In genomic region chr7:27232781-27233281, GRCm38 (mm10) we compare ENCODE assay signal across 8 mouse cellular contexts. TPM values are rescaled to one million over a fixed set of nuclear protein-coding genes. Genes with fewer than 3 reads are reported as not detected.
DNase-seq lines count a peak whose midpoint lies in the region; ATAC-seq and TF ChIP-seq lines count a peak whose summit lies in the region.

Coq8b (plus strand) TSS chr7:27233023.

- peak within 1 kb of the TSS; percentile 17; the same call in 1 of the 2 replicates for H3K27ac ChIP-seq in bone marrow macrophage, adult 2 months (ENCODE audit: insufficient read depth, low read depth, low read length)
- peak within 1 kb of the TSS; percentile 98 for H3K27ac ChIP-seq in embryonic fibroblast, embryonic 13.5 days (ENCODE audit: insufficient read depth, low read length)
- peak within 1 kb of the TSS; percentile 57; the same call in 1 of the 2 replicates for H3K27ac ChIP-seq in kidney, embryonic 14.5 days (ENCODE audit: low read depth, low read length)
- H3K27ac ChIP-seq in limb, embryonic 15.5 days: peak within 1 kb of the TSS; percentile 84

- no peaks in the 10 kb centered on the region for H3K9me3 ChIP-seq in kidney, embryonic 14.5 days (ENCODE audit: control insufficient read depth, low read length)
- H3K9me3 ChIP-seq in limb, embryonic 15.5 days: no peaks in the 10 kb centered on the region

- WGBS in kidney, embryonic 14.5 days: under 1% methylated on average over 25 of the region's 25 CpGs
- WGBS in limb, embryonic 15.5 days: under 1% methylated on average over 25 of the region's 25 CpGs

- no peaks in the 10 kb centered on the region for H3K36me3 ChIP-seq in kidney, embryonic 14.5 days (ENCODE audit: control insufficient read depth, insufficient read depth, low read length)
- peaks cover 7% of the 10 kb centered on the region for H3K36me3 ChIP-seq in limb, embryonic 15.5 days

- TF ChIP-seq POLR2A in bone marrow macrophage, adult 2 months (IDR thresholded peaks at IDR 0.05; ENCODE audit: borderline replicate concordance, low read depth, low read length): 0 out of 2 replicates have a peak, but pooled peaks have one; percentile 3
- peak; percentile 79 for TF ChIP-seq POLR2A in embryonic fibroblast, embryonic 13.5 days (IDR thresholded peaks at IDR 0.05; ENCODE audit: low read depth, low read length)

- peak within 1 kb of the TSS; percentile 96 for H3K4me3 ChIP-seq in bone marrow macrophage, adult 2 months (ENCODE audit: insufficient read depth, low read length)
- peak within 1 kb of the TSS; percentile 54 for H3K4me3 ChIP-seq in embryonic fibroblast, embryonic 13.5 days (ENCODE audit: insufficient read depth, low read length)
- peak within 1 kb of the TSS; percentile 53 for H3K4me3 ChIP-seq in kidney, embryonic 14.5 days (ENCODE audit: low read length)
- H3K4me3 ChIP-seq in limb, embryonic 15.5 days: peak within 1 kb of the TSS; percentile 61

- H3K27me3 ChIP-seq in kidney, embryonic 14.5 days (ENCODE audit: control insufficient read depth, insufficient read depth, low read length): no peaks in the 10 kb centered on the region
- no peaks in the 10 kb centered on the region for H3K27me3 ChIP-seq in limb, embryonic 15.5 days

- no peak for TF ChIP-seq CTCF in bone marrow macrophage, adult 2 months (IDR thresholded peaks at IDR 0.05; ENCODE audit: low read depth, low read length)
- TF ChIP-seq CTCF in embryonic fibroblast, embryonic 13.5 days (IDR thresholded peaks at IDR 0.05; ENCODE audit: borderline replicate concordance, insufficient read depth, low read length): no peak

- peak within 1 kb of the TSS; percentile 58 for H3K9ac ChIP-seq in kidney, embryonic 14.5 days (ENCODE audit: low read depth, low read length)
- H3K9ac ChIP-seq in limb, embryonic 15.5 days: peak within 1 kb of the TSS; percentile 50

- ATAC-seq in kidney, embryonic 14.5 days (ENCODE audit: low FRiP score, low TSS enrichment): peak; percentile 92
- peak; percentile 89 for ATAC-seq in limb, embryonic 15.5 days (ENCODE audit: insufficient number of reproducible peaks, low FRiP score, low TSS enrichment, low read depth)

- H3K4me1 ChIP-seq in bone marrow macrophage, adult 2 months (ENCODE audit: control insufficient read depth, insufficient read depth, low read length): peaks cover 23% of the 10 kb centered on the region
- H3K4me1 ChIP-seq in embryonic fibroblast, embryonic 13.5 days (ENCODE audit: control insufficient read depth, insufficient read depth, low read length): peaks cover 7% of the 10 kb centered on the region; the same call in 1 of the 2 replicates
- peaks cover 9% of the 10 kb centered on the region for H3K4me1 ChIP-seq in kidney, embryonic 14.5 days (ENCODE audit: control insufficient read depth, insufficient read depth, low read length)
- H3K4me1 ChIP-seq in limb, embryonic 15.5 days: peaks cover 27% of the 10 kb centered on the region

- peak within 1 kb of the TSS; percentile 63 for H3K4me2 ChIP-seq in kidney, embryonic 14.5 days (replicated peaks; ENCODE audit: low read depth, low read length)
- peak within 1 kb of the TSS; percentile 69 for H3K4me2 ChIP-seq in limb, embryonic 15.5 days

- DNase-seq in A20 (ENCODE audit: low read depth, low spot score): peak; percentile 95
- peak; percentile 95 to 96 for DNase-seq in heart, adult 9 months (ENCODE audit: low spot score in 2 of 2)
- peak; percentile 77 to 85 for DNase-seq in monocyte, adult 2 months (ENCODE audit: low read depth in 1 of 2, low spot score in 2 of 2)
- DNase-seq in spleen, postnatal 36 days (ENCODE audit: low spot score in 2 of 2): peak; percentile 94 to 95

RNA-seq across cellular contexts. Expression of gene Coq8b, which starts in this region (rescaled TPM):
- 21.7 and 22.6 TPM in 2 replicates for polyA plus RNA-seq in bone marrow macrophage, adult 2 months (2012; ENCODE audit: insufficient read depth, insufficient read length, missing spikeins)
- polyA plus RNA-seq in embryonic fibroblast, embryonic 13.5 days (2011; ENCODE audit: insufficient read length, low read depth, missing spikeins): 19.4 and 21.6 TPM in 2 replicates
- polyA plus RNA-seq in kidney, embryonic 14.5 days (2014; fragmentation: Nextera tagmentation; extraction: Ambion mirVana): 15.9 and 17.1 TPM in 2 replicates
- polyA plus RNA-seq in limb, embryonic 15.5 days (2015; fragmentation: Nextera tagmentation; extraction: Ambion mirVana): 21.0 and 22.3 TPM in 2 replicates

Comparison
In these comparisons a context has a peak if more than half of its experiments do, and no peak if none do; other contexts are left out.
1. Peak in every context shown above with its lines: DNase-seq, ATAC-seq, H3K4me3 ChIP-seq and H3K27ac ChIP-seq.
2. H3K27ac ChIP-seq: peak in every context shown above with its lines; median percentile 98 in embryonic fibroblast, embryonic 13.5 days; 84 in limb, embryonic 15.5 days; 57 in kidney, embryonic 14.5 days; 17 in bone marrow macrophage, adult 2 months.